Mouse (Mus musculus): Measurements from ENCODE around the gene Chaf1b. TPM values are rescaled to one million over a fixed set of nuclear protein-coding genes. Genes with fewer than 3 reads are reported as not detected.
A peak's percentile ranks its signal among the peaks of the same experiment; 100 is the strongest.

Gene Chaf1b
- 10 to 100 TPM; 15.2 to 25.6 TPM for polyA plus RNA-seq (2017; shearing (Covaris generic))

DNA sequence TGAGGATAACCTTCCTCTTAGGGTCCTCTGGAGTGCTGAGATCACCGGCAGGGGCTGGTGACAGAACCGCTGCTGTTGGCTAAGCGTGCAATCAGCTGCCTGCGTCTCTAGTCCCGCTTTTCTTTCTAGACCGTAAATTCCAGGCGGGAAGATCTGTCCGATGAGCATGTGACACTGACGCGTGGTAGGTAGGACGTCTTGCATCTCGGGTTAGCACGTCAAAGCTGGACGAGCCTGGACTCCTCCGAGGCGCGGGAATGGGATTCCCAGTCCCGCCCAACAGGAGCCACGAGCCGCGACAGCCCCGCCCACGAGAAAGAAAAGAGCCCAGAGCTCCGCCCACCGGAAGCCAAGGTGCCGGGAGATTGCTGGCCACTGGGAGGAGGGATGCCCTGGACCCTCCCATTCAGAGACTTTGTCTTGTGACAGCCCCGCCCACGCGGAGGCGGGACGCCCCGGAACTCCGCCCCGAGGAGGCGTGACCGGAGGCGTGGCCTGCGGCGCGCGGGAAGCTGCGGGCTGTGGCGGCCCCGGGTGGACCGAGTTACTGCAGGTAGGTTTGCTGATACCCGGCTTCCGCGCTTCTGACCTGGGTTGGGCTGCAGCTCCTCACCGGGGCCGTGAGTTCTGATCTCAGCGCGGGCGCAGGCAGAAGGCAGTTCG lies at the start of gene Chaf1b:
Gene Chaf1b, plus strand, starts transcription at position 479 of the 663 bp plus-strand sequence.
- ATAC-seq = peak; percentile 96

DNA sequence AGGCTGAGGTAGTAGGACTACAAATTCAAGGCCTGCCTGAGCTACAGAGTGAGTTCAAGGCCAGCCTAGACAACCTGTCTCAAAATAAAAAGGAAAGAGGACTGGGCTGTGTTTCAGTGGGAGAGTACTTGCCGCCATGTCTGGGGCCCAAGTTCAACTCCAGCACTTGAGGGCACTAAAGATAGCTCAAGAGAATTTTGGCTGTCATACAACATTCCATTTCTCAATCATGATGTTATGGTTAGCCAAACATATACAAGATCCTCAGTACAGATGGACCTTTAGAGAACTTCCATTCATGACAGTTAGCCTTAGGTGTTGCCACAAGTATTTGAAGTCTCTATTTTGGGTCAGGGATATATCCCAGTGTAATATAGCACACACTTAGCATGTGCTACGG lies 49.6 kb upstream of the Chaf1b start:
- ATAC-seq = no peak

DNA sequence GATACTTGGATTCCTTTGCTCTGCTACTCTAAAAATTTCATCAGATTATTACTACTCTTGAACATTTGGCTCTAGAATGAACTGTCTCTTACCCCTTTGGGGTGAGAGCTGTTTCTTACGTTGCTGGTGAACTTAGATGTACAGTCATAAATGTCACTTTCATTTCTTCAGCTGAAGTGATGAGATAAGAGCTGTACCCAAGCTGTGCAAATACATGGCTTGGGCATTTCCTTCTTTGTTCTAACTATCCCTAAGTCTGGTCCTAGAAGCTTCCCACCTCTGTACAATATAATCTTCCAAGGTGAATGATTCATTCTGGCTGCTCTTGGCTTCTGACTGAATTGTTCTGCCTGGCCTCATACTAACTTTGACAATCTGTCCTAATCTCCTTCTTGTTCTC lies 44.7 kb upstream of the Chaf1b start:
- ATAC-seq = no peak

DNA sequence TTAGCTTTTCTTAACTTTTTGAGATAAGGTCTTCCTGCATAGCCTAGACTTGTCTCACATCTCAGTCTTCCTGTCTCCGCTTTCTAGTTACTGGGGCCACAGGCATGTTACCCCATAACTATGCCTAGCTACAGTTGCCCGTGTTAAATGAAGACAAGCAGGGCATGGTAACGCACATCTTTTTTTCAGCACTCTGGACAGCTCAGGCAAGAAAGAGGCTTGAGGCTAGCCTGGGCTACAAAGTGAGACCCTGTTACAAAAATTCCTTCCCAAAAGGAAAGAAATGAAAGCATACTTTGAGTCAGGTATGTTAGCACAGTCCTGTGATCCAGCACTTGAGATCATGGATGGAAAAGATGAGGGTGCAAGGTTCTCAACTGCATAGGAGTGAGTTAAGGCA lies 33.2 kb upstream of the Chaf1b start:
- ATAC-seq = no peak

DNA sequence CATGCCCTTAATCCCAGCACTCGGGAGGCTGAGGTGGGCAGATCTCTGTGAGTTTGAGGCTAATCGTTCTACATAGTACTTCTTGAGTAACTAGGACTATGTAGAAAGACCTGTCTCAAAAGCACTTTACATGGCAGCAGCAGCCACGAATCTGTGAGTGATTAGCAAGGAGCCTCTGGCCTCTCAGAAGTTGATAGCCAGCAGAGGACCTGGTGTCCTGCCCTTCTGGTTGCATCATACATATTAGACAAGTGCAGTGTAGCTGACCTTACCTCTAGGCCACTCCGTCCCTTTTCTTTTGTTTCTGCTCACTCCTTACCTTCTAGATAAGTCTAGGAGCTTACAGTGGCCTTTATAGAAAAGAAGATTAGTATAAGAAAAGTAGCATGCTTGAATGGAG lies 23.7 kb upstream of the Chaf1b start:
- no peak for ATAC-seq

DNA sequence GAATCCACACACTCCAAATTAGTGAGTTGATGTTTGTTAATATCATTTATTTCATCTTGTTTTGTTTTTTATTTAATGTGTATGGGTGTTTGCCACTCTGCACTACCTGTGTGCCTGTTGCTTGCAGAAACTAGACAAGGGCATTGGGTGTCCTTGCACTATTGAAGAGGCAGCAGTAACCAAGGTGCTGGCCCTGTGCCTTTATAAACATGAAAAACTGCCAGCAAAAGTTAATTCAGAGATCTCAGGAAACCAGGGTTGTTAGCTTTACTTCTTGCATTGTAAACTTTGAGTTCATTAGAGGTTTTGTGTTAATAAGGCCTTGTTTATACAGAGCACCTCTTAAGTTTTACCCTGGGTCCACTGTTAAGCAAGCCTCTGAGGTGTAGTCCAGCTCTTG lies 23.0 kb upstream of the Chaf1b start:
- no peak for ATAC-seq

DNA sequence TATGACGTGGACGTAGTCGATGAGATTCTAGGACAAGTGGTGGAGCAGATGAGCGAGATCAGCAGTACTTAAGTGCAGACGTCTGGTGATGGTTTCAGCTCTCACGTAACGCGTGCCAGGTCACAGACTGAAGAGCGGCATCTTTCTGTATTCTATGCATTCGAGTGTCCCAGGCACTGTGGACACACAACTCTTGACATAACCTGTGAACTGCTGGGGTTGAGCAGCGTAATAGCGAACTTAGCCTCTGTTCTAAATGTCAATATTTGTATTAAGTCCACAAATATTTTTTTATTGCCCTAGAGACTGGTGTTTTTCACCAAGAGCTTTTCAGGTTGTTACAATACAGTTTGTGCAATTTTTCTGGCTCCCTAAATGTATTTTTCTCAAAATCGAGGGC lies 8.9 kb upstream of the Chaf1b start:
- ATAC-seq = no peak

DNA sequence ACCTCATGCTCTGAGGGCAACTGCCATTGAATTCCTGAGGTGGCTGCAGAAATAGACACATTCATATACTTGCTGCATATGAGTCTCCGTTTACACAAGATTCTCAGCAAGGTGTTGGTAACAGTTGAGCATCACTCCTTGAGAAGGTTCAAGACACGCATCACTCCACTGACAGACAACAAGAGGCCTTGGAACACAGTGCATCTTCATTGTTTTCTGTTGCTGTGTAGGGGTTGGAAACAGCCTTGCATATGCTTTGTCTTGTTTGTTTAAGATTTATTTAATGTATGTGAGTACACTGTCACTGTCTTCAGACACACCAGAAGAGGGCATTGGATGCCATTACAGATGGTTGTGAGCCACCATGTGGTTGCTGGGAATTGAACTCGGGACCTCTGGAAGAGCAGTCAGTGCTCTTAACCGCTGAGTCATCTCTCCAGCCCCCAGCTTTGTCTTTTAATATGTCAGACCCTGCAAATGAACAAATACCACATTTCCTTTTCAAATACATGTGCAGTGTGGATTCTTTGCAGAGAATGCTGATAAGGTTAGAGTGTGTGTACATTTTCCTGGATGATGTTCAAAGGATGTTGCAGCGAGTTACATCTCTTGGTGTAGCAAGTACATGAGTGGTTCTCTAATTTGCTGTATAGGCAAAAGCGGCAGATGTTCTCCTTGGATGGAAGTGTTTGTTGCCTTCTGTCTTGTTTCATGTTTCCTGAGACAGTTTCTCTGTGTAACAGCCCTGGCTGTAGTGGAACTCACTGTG lies 5.9 kb upstream of the Chaf1b start:
- ATAC-seq = no peak

DNA sequence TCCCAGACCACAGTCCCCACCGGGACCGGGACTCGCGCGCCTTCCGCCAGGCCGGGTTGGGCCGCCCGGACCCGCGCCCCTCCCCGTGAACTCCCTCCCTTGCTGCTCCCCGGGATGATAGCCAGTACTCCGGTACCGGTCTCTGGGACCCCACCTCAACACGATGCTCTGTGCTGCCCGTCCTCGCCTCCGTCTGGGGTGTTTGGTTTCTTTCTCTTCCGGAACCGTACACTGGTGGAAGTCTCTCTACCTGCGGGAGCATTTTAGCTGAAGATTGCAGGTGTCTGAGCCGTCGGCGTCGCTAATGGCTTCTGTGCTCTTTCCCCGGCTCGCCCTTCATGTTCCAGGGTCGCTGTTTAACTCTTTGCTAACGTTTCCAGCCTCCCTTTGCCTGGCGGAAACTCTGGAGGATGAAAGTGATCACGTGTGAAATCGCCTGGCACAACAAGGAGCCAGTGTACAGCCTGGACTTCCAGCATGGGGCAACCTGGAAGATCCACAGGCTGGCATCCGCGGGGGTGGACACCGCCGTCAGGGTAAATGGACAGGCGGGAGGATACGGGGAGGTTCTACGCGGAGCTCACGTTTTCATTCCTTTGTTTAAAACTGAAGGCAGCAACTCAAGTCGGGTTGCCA lies 503 bp downstream of the Chaf1b start:
- peak; percentile 44 for ATAC-seq

DNA sequence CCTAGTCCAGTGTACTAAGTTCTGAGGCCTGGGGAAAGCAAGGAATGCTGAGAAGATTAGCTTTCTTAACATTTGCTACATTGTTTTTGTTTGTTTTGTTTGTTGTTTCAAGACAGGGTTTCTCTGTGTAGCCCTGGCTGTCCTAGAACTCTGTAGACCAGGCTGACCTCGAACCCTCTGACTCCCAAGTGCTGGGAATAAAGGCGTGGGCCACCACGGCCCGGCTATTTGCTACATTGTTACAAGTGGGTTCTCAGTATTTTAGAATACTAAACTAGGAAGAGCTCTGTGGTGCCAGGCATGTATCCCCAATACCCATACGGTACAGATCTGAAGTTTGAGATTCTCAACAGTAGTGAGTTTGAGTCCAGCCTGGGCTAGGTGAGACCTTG lies 1.0 kb downstream of the Chaf1b start:
- no peak for ATAC-seq

DNA sequence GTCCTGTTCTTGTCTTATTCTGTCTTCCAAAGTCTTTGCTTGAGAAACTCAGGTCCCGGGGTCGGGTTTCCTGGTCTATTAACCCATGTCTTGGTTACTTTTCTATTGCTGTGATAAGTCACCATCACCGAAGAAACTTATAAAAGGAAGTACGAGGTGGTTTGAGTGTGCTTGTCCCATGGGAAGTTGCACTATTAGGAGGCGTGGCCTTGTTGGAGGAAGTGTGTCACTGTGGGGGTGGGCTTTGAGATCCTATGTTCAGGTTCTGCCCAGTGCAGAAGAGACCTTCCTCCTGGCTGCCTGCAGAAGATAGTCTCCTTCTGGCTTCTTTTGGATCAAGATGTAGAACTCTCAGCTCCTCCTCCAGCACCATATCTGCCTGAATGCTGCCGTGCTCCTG lies 4.8 kb downstream of the Chaf1b start:
- no peak for ATAC-seq

DNA sequence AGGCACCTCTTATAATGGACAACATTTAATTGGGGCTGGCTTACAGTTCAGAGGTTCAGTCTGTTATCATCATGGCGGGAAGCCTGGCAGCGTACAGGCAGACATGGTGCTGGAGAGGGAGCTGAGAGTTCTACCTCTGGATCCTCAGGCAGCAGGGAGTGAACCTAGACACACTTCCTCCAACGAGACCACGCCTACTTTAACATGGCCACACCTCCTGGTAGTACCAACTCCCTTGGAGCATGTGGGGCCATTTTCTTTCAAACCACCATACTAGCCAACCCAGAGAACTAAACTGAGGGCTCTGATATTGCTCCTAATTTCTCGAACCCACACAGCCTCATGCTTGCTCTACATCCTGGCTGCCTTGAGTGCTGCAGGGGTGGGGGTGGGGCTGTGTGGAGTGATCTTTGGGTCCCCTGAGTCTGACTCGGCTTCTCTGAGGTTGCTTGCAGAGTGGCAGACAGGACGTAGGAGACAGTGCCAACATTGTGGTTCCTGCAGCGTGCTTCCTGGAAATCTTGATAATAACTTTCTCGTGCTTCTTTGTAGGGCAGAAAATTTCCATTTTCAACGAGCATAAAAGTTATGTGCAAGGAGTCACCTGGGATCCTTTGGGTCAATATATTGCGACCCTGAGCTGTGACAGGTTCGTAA lies 7.4 kb downstream of the Chaf1b start:
- ATAC-seq = no peak

DNA sequence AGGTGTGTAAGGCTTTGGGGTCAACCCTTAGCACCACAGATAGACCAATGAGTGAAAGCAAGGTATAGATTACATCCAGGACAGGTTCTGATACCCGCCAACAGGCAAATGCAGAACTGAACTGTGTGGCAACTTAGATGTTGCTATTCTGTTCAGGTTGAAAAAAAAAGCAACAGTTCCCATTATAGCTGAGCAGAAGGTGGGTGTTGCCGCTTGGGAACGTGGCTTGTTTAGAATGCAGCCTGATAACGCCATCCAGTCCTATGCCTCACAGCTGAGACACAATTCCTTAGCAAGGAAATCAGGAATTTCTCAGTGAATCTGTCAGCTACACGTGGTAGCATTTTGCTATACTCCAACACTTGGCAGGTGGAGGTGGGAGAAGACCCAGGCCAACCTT lies 9.6 kb downstream of the Chaf1b start:
- no peak for ATAC-seq

DNA sequence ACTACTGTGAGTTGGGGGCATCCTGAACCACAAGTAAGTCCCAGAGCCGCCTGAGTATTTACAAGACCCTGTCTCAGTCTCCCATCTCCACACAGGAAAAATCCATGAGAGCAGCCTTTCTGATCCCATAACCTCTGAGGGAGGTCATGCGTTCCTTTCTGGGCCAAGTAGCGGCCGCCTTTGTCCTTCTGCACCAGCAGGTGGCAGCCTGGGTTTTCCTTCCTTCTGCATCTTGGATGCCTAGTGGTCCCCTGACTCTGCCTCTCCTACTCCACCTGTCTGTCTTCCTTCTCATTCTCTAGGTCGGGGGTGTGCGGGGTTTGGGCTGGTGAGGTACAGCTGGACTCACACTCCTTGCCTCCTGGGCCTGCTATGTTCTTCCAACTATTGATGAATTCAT lies 19.3 kb downstream of the Chaf1b start:
- ATAC-seq = no peak

DNA sequence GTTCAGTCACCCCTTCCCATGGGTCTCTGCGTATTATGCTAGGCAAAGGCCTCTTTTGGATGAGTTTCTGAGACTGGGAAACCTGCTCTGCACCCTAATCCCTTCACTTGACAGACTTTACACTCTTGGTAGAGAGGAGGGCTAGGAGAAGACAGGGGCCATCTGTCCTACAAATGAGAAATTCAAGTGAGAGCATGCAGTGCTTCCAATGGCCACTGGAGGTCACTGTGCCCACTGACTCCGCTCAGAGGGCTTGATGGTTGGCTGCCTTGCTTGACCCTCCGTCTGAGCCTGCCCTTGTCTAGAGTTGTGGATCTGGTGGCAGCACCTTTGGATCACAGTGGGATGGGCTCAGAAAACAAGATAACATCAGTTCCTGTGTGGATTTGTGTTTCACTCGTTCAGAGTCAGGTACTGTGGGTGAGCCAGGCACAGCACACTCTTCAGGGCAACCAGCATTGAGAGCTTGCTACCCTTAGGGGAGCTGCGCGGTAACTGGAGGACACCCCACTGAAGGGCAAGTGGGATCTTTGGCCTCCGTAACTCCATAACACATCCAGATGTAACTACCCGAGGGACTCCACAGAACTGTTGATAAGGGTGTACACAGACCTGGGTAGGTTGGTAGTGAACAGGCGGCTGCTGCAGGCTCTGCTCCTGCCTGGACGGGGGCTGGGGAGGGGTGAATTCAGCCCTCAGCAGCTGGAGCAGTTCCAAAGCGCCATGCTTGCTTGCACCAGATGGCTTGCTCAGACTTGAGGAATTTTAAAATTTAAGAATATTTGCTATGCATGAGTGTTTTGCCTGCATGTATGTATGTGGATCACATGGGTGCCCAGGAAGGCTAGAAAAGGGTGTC lies 22.7 kb downstream of the Chaf1b start:
- peak; percentile 71 for ATAC-seq

DNA sequence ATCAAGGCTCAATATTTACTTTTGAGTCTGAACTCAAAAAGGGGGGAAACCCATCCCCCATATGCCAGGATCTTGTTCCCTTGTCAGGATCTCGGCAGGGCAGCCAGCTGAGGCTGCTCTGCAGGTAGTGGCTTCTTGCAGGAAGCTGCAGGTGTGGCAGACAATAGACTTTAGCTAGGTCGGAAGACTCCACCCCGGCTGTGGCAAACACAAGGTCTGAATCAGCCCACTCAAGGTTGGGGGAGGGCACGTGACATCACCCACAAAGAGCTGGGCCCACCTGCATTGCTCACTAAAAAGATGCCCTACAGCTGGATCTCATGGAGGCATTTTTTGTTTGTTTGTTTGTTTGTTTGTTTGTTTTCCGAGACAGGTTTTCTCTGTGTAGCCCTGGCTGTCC lies 24.1 kb downstream of the Chaf1b start:
- ATAC-seq = no peak

DNA sequence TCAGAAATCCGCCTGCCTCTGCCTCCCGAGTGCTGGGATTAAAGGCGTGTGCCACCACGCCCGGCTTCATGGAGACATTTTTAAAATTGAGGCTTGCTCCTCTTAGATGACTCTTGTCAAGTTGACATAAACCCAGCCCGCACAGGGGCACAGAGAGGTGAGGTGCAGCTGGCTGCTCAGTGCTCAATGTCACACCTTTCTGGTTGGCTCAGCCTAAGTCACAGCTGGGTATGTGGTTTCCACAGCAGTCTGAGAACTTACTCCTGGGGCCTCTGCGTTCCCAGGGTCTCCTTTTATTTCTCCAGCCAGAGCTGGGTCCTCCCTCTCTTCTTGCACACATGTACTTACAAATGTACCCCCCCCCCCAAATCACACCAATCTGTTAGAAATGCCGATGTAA lies 24.5 kb downstream of the Chaf1b start:
- ATAC-seq = no peak

DNA sequence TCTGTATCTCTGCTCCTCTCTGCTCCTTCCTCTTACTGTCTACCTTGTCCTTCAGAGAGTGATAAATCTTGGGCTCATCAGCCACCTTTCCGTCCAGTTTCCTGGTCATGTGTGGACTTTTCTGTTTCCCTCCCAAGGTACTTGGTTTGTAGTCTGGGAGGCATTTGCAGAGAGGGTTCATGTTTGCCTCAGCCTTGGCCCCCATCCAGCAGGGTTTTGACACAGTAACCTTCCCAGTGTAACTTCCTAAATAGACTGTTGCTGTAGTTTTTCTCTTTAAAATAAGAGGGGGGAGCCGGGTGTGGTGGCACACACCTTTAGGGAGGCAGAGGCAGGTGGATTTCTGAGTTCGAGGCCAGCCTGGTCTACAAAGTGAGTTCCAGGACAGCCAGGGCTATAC lies 26.2 kb downstream of the Chaf1b start:
- ATAC-seq = no peak

DNA sequence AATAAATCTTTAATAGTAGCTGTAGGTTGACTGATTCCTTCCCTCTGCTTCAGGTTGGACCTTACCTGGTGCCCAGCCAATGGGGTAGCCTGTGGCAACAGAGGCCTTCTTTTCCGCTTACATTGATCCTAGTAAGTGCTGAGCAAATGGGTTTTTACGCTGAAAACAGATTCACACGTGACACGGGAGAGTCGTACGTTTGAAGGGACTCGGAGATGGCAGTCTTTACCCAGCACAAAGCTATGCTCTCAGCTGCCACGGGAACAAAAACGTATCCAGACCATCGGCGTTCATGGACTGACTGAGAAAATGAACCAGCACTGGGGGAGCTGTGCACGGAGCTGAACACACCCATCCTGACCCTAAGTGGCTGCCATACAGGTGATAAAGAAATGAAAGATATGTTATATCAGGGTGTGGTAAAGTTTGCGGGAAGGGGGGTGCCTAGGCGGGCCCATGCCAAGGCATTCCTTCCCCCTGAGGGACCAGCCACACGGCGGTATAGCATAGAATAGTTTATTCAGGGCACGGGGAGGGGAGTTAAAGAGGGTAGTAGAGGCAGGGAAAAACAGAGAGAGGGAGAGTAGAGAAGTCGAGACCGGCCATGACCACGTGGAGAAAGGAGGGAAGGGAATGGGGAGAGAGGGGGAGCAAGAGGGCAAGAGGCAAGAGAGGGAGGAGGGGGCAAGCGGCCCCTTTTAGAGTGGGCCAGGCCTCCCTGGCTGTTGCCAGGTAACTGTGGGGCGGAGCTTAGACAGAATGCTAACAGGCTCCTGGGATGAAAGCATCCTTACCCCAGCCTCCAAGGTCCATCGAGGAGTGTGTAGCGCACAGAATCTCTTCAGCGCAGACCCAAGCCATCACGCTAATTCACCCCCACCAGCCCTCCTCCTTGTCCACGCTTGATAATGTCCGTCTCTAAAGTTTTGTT lies 27.3 kb downstream of the Chaf1b start:
- no peak for ATAC-seq

DNA sequence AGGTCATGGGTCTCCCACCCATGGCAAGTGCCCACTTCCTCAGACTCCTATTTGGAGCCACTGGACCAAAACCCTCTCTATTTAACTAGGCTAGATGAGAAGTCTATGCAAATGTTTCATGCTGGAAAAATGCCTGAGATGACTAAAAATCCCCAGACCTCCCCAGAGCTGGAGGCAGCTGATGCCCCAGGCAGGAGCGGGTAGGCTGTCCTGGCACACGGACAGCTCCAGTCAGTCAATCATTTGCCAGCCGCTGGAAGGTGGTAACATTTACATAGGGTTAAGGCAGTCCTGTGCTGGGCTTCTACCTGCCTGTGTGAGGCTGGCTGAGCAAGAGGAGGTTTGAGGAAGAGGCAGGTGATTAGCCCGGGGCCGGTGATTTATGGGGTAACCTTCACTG lies 28.5 kb downstream of the Chaf1b start:
- no peak for ATAC-seq

DNA sequence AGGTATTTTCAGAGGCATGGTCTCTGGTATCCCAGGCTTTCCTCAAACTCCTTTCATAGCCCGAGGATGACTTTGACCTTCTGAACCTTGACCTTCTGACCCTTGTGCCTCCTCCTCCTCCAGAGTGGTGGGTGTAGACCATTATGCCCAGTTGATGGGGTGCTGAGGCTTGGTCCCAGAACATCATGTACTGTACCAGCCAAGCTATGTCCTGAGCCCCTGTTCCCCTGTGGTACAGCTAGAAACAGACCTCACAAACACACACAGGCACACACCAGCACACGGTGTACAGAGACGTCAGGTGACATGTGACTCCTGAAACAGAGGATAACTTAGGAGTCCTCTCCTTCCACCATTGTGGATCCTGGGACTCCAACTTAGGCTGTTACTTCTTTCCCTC lies 29.1 kb downstream of the Chaf1b start:
- ATAC-seq = no peak
